Mouse (Mus musculus) lung, postnatal 10 days (tissue): ENCODE results near the gene Olfr1392.

Source experiments
- DNase-seq: peaks from one replicate; pipeline ENCODE4 v3.0.0; 2021

The Olfr1392 gene

DNA sequence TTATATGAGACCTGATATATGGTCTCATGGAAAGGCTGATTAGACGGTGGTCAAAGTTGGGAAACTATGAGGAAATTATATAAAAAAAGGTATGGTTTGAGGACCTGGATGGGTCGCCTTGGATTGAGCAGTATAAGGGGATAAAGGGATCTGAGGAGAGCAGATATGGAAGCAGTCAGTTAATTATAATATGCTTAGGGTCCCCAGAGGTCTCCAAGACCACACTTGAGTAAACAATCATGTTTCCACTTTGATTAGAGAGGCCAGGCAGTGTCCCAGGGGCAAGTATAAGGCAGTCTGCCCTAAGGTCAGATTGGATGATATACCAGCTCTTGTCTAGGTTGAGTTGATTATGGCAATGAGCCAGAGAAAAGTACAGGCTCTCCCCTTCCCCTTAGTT is 37.4 kb downstream of the Olfr1392 start, which contains the start of gene Olfr1391:
Olfr1391 (plus strand) TSS at position 301 of the 400 bp plus-strand sequence.
- no peak for DNase-seq

DNA sequence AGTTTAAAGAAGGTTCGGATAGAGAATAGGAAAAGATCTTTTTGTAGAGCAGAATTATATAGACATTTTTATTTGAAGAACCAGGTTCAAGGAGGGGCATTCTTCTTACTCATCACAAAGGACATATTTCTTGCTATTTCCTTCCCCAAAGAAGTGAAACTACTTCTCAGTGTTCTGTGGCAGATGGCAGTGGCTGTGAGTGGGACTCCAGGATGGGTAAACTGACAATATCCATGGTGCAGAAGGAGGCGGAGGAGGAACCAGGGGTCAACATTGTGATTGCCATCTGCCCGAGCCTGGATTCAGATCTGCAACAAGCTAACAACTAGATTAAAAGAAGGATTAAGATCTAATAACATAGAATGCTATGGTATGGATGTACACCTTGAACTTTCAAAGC is 41.6 kb downstream of the Olfr1392 start:
- DNase-seq: no peak

DNA sequence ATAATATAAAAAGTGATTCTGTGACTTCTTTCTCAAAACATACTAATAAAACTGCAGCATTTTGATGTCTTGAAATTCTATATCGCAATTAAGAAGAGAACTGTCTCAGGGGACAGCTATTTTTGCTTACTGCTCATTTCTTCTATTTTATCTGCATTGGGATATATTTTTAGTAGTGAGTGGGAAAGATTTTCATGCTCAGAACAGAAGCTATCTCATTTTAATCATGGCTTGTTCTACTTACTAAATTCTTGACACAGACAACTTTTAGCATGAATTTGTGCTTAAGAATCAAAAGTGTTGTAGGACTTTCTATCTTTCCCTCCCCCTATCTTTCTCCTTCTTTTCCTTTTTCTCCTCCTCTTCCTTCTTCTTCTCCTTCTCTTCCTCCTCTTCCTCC is 44.6 kb downstream of the Olfr1392 start:
- DNase-seq: no peak

DNA sequence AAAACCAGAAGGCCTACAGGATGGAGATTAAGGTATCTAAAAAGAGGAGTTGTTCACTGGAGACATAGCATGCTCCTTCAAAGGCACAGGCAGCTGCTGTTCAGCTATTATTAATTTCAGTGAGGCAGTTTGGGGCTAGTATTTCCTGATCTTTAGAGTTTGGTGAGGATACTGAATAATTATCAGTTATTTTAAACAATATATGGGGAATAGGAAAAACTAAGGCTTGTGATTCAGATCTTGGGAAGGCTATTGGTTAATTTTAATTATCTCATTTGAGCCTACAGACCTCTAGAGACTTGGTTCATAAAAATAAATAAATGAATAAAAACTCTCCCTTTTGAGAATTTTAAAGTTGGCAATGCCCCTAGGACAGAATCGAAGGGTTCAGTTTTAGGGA is 49.8 kb downstream of the Olfr1392 start, which contains the start of gene Olfr1390:
Olfr1390 (plus strand) TSS at position 301 of the 400 bp plus-strand sequence.
- no peak for DNase-seq

DNA sequence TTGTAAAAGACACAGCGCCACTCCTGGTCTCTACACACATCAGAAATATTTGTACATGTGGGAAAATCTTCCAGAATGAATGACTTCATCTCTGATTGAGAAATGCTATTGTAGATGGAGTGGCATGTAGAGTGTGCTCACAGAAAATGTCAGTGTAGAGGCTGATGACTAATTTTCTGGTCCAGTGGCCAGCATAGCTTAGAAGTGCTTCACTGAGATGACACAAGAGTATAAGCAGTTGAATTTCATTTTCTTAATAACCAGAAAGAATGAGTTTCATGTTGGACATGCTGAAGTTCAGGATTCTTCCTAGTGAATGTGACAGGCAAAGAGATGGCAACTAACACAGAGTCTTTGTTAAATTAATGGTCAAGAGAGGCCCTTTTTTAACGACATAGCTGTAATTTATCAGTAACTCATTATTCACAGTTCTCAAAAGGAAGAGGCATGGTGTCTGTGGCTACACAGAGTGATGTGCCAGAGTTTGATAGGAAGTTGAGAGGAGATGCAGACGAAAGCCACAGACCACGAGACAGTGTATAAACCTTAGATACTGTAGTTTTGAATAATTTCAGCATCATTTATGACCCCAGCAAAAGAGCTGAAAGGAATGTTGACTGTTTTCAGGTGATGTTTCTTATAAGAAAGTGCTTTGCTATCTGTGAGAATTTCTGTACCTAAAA is 52.2 kb downstream of the Olfr1392 start:
- no peak for DNase-seq
